Mouse (Mus musculus) midbrain, embryonic 12.5 days (tissue): ENCODE results near the gene Cfap36. TPM values are rescaled to one million over a fixed set of nuclear protein-coding genes. Genes with fewer than 3 reads are reported as not detected.

Experiments
- ATAC-seq: fragments of 200-750 bp; cut with Nextera tagmentation; 2 replicates; pipeline ENCODE4 v1.8.0; 2017; ENCODE audit warnings: low read depth, moderate TSS enrichment, moderate library complexity; ENCODE audit not compliant: low FRiP score
- H3K27ac ChIP-seq: fragments of 300-500 bp; sonication (generic); replicated peaks from 2 replicates; pipeline ENCODE4 v1.5.1; 2016; ENCODE audit warnings: mild to moderate bottlenecking
- H3K27me3 ChIP-seq: fragments of 300-500 bp; sonication (generic); 2 replicates; pipeline ENCODE4 v1.6.1; 2016; ENCODE audit warnings: mild to moderate bottlenecking
- H3K36me3 ChIP-seq: fragments of 300-500 bp; sonication (generic); 2 replicates; pipeline ENCODE4 v1.6.1; 2016
- H3K4me1 ChIP-seq: fragments of 300-500 bp; sonication (generic); 2 replicates; pipeline ENCODE4 v1.6.1; 2016
- H3K4me2 ChIP-seq: fragments of 300-500 bp; sonication (generic); replicated peaks from 2 replicates; pipeline ENCODE4 v1.6.1; 2016; ENCODE audit warnings: mild to moderate bottlenecking, moderate library complexity
- H3K4me3 ChIP-seq: fragments of 300-500 bp; sonication (generic); 2 replicates; pipeline ENCODE4 v1.5.1; 2016; ENCODE audit warnings: mild to moderate bottlenecking
- H3K9ac ChIP-seq: fragments of 300-500 bp; sonication (generic); replicated peaks from 2 replicates; pipeline ENCODE4 v1.6.1; 2016; ENCODE audit warnings: mild to moderate bottlenecking, moderate library complexity
- H3K9me3 ChIP-seq: fragments of 300-500 bp; sonication (generic); 2 replicates; pipeline ENCODE4 v1.6.1; 2016; ENCODE audit warnings: mild to moderate bottlenecking
- WGBS: fragments of 180-500 bp; shearing (Covaris S2); methylation state at CpG from one replicate; pipeline ENCODE4 v1.1.7; 2016; 5-methylcytosine and 5-hydroxymethylcytosine counted together
- polyA plus RNA-seq: library from polyadenylated mRNA; unstranded; fragments of >200 nt; fragmentation: Nextera tagmentation; extraction: Ambion mirVana; gene quantifications from 2 replicates; pipeline ENCODE4 v1.2.1, GENCODE M21; 2016

Gene Cfap36
- polyA plus RNA-seq, 1 experiment from 2014 or later = 88.3 TPM

- Histone ChIP-seq H3K36me3 (peaks cover 18% of the 10 kb centered on the region), H3K9me3 (no peaks in the 10 kb centered on the region), H3K4me2 (no peak overlapping the region), H3K4me1 (peaks cover 2% of the 10 kb centered on the region; the same call in 1 of the 2 replicates), H3K9ac (no peak overlapping the region), H3K27me3 (no peaks in the 10 kb centered on the region), H3K4me3 (no peak overlapping the region), H3K27ac (no peak overlapping the region)
- no peak for ATAC-seq
Observed at GRCm38 (mm10) chr11:29238047-29238446, 9.2 kb downstream of the Cfap36 start.

DNA sequence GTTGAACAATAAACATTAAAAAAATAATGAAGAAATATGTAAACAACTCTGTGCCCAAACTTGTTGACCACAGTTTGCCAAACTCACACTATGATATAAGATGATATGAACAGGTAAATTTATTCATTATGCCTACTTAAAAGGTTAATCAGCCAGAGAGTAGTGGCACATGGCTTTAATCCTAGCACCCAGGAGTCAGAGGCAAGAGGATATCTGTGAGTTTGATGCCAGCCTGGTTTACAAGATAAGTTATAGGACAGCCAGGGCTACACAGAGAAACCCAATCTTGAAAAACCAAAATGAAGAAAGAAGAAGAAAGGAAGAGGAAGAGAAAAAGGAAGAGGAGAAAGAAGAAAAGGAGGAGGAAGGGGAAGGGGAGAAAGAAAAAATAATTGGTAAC is 9.8 kb downstream of the Cfap36 start:
- no peak for ATAC-seq
- Histone ChIP-seq H3K9ac (no peak overlapping the region), H3K4me1 (no peaks in the 10 kb centered on the region), H3K36me3 (peaks cover 20% of the 10 kb centered on the region), H3K27me3 (no peaks in the 10 kb centered on the region), H3K27ac (no peak overlapping the region), H3K9me3 (no peaks in the 10 kb centered on the region), H3K4me3 (no peak overlapping the region), H3K4me2 (no peak overlapping the region)

GRCm38 (mm10) chr11:29233569-29233968 is 13.6 kb downstream of the Cfap36 start:
- WGBS = 94% methylated on average over 1 of the region's 1 CpGs
- no peaks in the 10 kb centered on the region for H3K27me3 ChIP-seq
- H3K9ac ChIP-seq = no peak overlapping the region
- H3K27ac ChIP-seq = no peak overlapping the region
- H3K4me2 ChIP-seq = no peak overlapping the region
- no peak overlapping the region for H3K4me3 ChIP-seq
- ATAC-seq = no peak
- no peaks in the 10 kb centered on the region for H3K9me3 ChIP-seq
- H3K4me1 ChIP-seq = no peaks in the 10 kb centered on the region
- peaks cover 32% of the 10 kb centered on the region for H3K36me3 ChIP-seq

- no peaks in the 10 kb centered on the region for H3K4me1 ChIP-seq
- H3K4me3 ChIP-seq = no peak overlapping the region
- no peak for ATAC-seq
- peaks cover 55% of the 10 kb centered on the region for H3K36me3 ChIP-seq
- 96% methylated on average over 2 of the region's 2 CpGs for WGBS
- H3K4me2 ChIP-seq = no peak overlapping the region
- H3K9ac ChIP-seq = no peak overlapping the region
- H3K27ac ChIP-seq = no peak overlapping the region
- H3K9me3 ChIP-seq = no peaks in the 10 kb centered on the region
- no peaks in the 10 kb centered on the region for H3K27me3 ChIP-seq
Observed at GRCm38 (mm10) chr11:29228957-29229356, 18.3 kb downstream of the Cfap36 start.

DNA sequence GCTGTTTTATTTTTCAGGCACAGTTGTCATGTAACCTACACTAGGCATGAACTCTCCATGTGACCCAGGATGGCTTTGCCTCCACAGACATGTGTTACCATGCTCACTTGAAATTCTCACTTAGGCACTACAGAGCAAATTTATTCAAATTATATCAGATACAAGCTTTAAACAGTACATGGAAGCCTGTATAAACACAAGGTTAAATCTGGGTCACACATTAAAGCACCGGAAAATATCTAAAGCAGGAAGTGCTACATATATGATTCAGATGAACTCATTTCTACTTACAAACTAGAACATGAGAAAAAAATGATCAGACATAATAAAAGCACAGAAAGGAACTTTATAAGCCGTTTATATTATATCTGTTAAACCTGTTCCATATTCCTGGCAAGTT is 22.5 kb downstream of the Cfap36 start:
- no peaks in the 10 kb centered on the region for H3K9me3 ChIP-seq
- no peak for ATAC-seq
- H3K4me1 ChIP-seq = no peaks in the 10 kb centered on the region
- H3K4me2 ChIP-seq = no peak overlapping the region
- H3K27ac ChIP-seq = no peak overlapping the region
- no peaks in the 10 kb centered on the region for H3K27me3 ChIP-seq
- H3K4me3 ChIP-seq = no peak overlapping the region
- 90% methylated on average over 2 of the region's 2 CpGs for WGBS
- peaks cover 73% of the 10 kb centered on the region for H3K36me3 ChIP-seq
- H3K9ac ChIP-seq = no peak overlapping the region

- no peak for ATAC-seq
- Histone ChIP-seq H3K4me3 (no peak overlapping the region), H3K4me2 (no peak overlapping the region), H3K27ac (no peak overlapping the region), H3K4me1 (no peaks in the 10 kb centered on the region), H3K9me3 (no peaks in the 10 kb centered on the region), H3K36me3 (peaks cover 62% of the 10 kb centered on the region), H3K9ac (no peak overlapping the region), H3K27me3 (no peaks in the 10 kb centered on the region)
- 90% methylated on average over 5 of the region's 5 CpGs for WGBS
Observed at GRCm38 (mm10) chr11:29222310-29222709, 24.9 kb downstream of the Cfap36 start.

GRCm38 (mm10) chr11:29219055-29219454 is 28.2 kb downstream of the Cfap36 start:
- H3K4me3 ChIP-seq = no peak overlapping the region
- no peak overlapping the region for H3K27ac ChIP-seq
- no peak overlapping the region for H3K4me2 ChIP-seq
- H3K9ac ChIP-seq = no peak overlapping the region
- no peaks in the 10 kb centered on the region for H3K4me1 ChIP-seq
- peaks cover 75% of the 10 kb centered on the region for H3K36me3 ChIP-seq
- ATAC-seq = no peak
- H3K27me3 ChIP-seq = no peaks in the 10 kb centered on the region
- H3K9me3 ChIP-seq = no peaks in the 10 kb centered on the region

DNA sequence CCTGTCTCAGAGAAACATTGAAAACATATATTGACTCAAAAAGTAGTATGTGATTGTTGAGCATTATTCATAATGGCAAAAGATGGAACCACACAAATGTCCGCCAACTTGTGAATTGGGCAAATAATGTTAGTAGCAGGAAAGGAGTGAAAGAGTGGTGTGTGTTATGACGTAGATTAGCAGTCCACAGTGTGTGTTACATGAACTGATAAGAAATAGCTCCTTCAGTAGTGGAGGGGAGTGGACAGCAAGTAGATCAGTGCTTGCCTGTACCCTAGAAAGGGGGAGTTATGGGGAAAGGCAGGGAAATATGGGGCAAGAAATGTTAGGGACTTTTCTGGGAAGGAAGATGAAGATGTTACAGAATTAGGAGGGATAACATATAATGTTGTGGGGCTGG is 31.0 kb downstream of the Cfap36 start:
- 91% methylated on average over 2 of the region's 2 CpGs for WGBS
- no peak for ATAC-seq
- Histone ChIP-seq H3K27me3 (no peaks in the 10 kb centered on the region), H3K36me3 (peaks cover 66% of the 10 kb centered on the region), H3K9ac (no peak overlapping the region), H3K27ac (no peak overlapping the region), H3K9me3 (no peaks in the 10 kb centered on the region), H3K4me3 (no peak overlapping the region), H3K4me2 (no peak overlapping the region), H3K4me1 (no peaks in the 10 kb centered on the region)

DNA sequence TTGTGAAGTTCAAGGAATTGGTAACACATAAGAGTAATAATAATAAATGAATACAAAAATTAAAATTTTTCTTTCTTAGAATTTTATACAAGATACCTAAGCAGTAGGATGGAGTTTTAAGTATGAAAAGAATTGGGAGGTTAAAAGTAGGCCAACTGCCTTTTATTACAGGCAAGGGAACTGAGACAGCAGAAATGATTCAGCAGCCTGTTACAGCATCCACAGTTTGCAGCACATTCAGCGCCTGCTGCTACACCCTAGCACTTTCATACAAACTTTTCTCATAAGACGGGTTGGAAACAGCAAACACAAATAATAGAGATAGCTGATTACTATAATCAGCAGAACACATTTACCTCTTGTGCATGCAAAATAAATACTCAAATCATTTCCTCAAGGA is 37.4 kb downstream of the Cfap36 start:
- ATAC-seq = no peak
- 94% methylated on average over 2 of the region's 2 CpGs for WGBS
- Histone ChIP-seq H3K9ac (no peak overlapping the region), H3K27ac (no peak overlapping the region), H3K4me2 (no peak overlapping the region), H3K9me3 (no peaks in the 10 kb centered on the region), H3K4me3 (no peak overlapping the region), H3K27me3 (no peaks in the 10 kb centered on the region), H3K36me3 (peaks cover 28% of the 10 kb centered on the region), H3K4me1 (no peaks in the 10 kb centered on the region)

GRCm38 (mm10) chr11:29203653-29204052 is 43.6 kb downstream of the Cfap36 start:
- Histone ChIP-seq H3K27ac (no peak overlapping the region), H3K36me3 (peaks cover 27% of the 10 kb centered on the region), H3K4me2 (no peak overlapping the region), H3K27me3 (no peaks in the 10 kb centered on the region), H3K9ac (no peak overlapping the region), H3K9me3 (no peaks in the 10 kb centered on the region), H3K4me3 (no peak overlapping the region), H3K4me1 (no peaks in the 10 kb centered on the region)
- no peak for ATAC-seq
- 86% methylated on average over 5 of the region's 5 CpGs for WGBS

- no peak overlapping the region for H3K27ac ChIP-seq
- no peaks in the 10 kb centered on the region for H3K4me1 ChIP-seq
- H3K9me3 ChIP-seq = no peaks in the 10 kb centered on the region
- no peaks in the 10 kb centered on the region for H3K27me3 ChIP-seq
- H3K4me2 ChIP-seq = no peak overlapping the region
- no peak overlapping the region for H3K9ac ChIP-seq
- ATAC-seq = no peak
- WGBS = 91% methylated on average over 2 of the region's 2 CpGs
- H3K36me3 ChIP-seq = peaks cover 22% of the 10 kb centered on the region
- H3K4me3 ChIP-seq = no peak overlapping the region
Observed at GRCm38 (mm10) chr11:29188981-29189380, 58.2 kb downstream of the Cfap36 start.

DNA sequence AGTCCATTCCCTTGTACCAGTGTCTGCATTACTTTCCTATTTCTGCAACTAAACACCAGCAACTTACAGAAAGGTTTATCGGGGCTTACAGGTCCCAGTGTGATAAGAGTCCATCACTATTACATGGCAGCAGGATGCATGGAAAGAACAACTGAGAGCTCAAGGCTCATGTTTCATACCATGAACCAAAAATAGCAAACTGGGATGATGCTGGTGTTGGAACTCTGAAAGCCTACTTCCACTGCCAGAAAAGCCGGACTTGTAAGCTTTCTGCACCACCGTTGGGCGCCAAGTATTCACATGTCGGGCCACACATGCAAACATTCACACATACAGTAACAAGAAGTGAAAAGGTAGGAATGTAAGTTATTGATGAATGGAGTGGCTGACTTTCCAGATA is 65.5 kb downstream of the Cfap36 start:
- no peak overlapping the region for H3K27ac ChIP-seq
- peaks cover 26% of the 10 kb centered on the region for H3K36me3 ChIP-seq
- H3K4me1 ChIP-seq = no peaks in the 10 kb centered on the region
- WGBS = 97% methylated on average over 5 of the region's 5 CpGs
- H3K4me3 ChIP-seq = no peak overlapping the region
- no peaks in the 10 kb centered on the region for H3K9me3 ChIP-seq
- H3K4me2 ChIP-seq = no peak overlapping the region
- no peak for ATAC-seq
- no peak overlapping the region for H3K9ac ChIP-seq
- H3K27me3 ChIP-seq = no peaks in the 10 kb centered on the region

- WGBS = 76% methylated on average over 3 of the region's 3 CpGs
- no peak overlapping the region for H3K27ac ChIP-seq
- H3K9me3 ChIP-seq = no peaks in the 10 kb centered on the region
- no peaks in the 10 kb centered on the region for H3K27me3 ChIP-seq
- H3K4me2 ChIP-seq = no peak overlapping the region
- ATAC-seq = no peak
- peaks cover 18% of the 10 kb centered on the region for H3K36me3 ChIP-seq
- no peak overlapping the region for H3K4me3 ChIP-seq
- H3K4me1 ChIP-seq = no peaks in the 10 kb centered on the region
- H3K9ac ChIP-seq = no peak overlapping the region
Observed at GRCm38 (mm10) chr11:29180657-29181056, 66.6 kb downstream of the Cfap36 start.
